Mouse (Mus musculus): ENCODE data around the gene Sptlc3. TPM values are rescaled to one million over a fixed set of nuclear protein-coding genes. Genes with fewer than 3 reads are reported as not detected.

Gene Sptlc3
- total RNA-seq, 2 experiments from 2014 or later = 0.23 TPM; not detected in 1

DNA sequence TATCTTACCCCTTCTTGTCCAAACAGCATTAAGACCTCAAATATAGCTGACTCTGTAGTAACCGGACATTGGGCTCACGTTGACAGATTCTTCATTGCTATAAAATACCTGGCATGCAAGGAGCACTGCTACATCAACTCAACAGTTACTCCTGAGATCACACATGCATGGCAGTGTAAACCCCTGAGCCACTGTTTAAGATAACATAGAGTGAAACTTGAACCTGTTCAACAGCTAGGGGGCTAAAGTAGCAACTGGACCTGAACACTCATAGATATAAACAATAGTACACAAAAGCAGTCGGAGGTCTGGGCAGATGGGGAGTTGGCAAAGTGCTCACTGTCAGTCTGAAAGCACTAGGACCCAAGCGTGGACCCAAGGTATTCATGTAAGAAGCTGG is 140.8 kb downstream of the Sptlc3 start:
- no peak for DNase-seq (ENCODE audit: low spot score in 2 of 2)

- no peak for DNase-seq (ENCODE audit: low spot score in 2 of 2)
These were observed 144.1 kb downstream of the Sptlc3 start for GRCm38 (mm10) chr2:139637861-139638260.

GRCm38 (mm10) chr2:139641757-139642385 is 148.2 kb downstream of the Sptlc3 start:
- no peak for DNase-seq (ENCODE audit: low spot score in 2 of 2)

- DNase-seq (ENCODE audit: low spot score in 2 of 2) = peak; percentile 26 to 36
These were observed 155.8 kb downstream of the Sptlc3 start for GRCm38 (mm10) chr2:139649518-139649917.

DNA sequence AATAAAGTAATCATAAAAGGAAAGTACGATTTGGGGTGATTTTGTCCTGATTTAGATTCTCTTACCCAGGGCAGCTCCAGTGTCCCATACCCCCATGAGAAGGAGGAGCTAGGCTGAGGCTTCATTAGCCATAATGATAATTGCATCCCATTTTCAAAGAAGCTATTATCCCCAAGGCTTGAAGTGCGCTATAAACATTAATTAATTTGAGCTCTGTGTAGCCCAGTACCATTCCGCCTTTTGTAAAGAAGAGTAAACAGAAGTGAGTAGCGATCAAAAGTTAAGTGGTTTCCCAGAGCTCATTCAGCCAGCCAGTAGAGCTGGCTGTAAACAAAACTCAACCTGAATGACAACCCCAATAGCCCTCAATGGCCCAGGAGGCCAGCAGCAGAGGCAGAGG is 163.0 kb downstream of the Sptlc3 start:
- no peak for DNase-seq (ENCODE audit: low spot score in 2 of 2)

DNA sequence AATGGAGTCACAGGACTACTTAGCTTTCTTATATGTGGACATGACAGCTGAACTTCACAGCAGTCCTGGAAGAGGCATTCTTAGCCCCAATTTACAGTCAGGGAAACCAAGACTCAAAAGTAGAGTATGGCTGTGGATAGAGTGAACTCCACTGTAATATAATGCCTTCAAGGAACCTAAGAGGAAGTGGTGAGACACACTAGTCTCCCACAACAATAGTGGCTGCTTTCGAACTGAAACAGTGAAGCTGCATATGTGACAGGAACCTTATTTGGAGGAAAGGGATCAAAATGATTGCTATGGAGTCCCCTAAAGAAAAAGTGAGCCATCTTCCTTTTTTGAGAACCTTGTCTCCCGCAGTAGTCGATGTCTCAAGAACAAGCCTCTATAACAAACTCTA is 178.1 kb downstream of the Sptlc3 start:
- DNase-seq (ENCODE audit: low spot score in 2 of 2) = no peak

DNA sequence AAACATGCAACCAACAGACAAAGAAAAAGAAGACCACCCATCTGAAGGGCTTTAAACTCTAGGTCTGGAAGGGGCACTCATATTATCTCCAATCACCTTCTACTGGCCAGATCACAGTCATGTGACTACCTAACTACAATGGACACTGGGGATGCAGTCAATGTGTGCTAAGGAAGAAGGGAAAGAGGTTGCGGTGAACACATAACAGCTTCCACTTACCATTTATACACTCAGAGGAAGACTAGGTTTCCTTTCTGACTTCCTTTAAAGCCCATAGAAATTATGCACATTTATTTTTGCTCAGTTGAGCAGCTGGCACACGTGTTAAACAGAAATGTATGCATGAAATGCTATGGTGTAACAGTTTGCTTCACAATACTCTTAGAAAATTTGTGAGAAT is 178.7 kb downstream of the Sptlc3 start:
- no peak for DNase-seq (ENCODE audit: low spot score in 2 of 2)

DNA sequence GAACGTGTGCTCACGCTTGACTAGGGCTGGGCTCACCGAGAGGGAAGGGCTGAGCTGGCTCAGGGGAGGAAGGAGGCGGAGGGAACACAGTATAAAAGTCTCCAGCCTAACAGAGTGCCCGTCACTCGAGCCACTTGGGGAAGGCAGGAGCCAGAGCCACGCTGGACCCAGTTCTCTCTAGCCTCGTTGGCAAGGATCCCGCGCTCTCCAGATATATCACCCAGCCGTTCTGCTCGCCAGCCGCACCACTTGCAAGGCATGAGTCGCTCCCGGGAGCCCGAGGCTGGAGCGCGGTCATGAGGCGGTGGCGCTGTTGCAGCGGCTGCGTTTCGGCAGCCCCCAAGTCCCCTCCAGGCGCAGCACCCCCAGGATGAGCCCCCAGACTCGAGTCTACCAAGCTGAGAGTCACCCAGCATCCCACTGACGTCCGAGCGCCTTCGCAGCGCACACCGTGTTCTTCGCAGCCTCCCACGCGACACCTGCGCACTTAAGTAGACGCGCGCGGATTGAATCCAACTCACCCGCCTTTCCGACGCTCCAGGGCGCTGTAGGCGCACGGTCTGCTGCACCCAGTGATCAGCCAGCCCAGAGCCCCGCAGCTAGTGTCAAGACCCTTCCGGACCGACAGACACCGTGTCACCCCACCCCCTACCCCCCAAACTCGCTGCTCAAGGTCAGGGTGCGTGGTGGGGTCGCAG is 183.5 kb downstream of the Sptlc3 start:
- peak; percentile 59 to 61 for DNase-seq (ENCODE audit: low spot score in 2 of 2)

DNA sequence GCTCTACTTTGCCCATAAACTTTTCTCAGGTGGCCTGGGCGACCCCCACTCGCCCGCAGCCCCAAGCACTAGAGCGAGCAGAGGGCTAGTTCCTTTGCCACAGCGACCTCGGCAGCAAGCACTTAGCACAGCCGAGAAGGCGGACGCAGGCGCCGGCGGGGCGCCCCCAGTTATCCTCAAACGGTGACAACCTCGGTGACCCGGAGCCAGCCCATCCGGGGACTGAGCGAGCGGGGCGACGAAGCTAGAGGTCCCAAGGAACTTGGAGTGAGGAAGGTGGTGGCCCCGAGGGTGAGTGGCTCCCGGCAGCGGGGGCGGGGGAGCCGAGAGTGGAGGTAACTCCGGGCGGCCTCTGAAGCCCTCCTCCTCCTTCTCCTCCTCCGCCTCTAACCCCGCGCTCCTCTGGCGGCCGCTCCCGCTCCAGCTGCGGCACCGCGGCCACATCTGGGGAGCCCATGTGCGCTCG is 184.1 kb downstream of the Sptlc3 start, which contains the start of gene Ism1:
TSS of gene Ism1 (plus strand) at position 370 of the 466 bp plus-strand sequence.
- DNase-seq (ENCODE audit: low spot score in 2 of 2) = peak; percentile 12 to 26

- DNase-seq (ENCODE audit: low spot score in 2 of 2) = peak; percentile 36 to 52
These were observed 184.8 kb downstream of the Sptlc3 start for GRCm38 (mm10) chr2:139678275-139679140.

- no peak for DNase-seq (ENCODE audit: low spot score in 2 of 2)
These were observed 188.8 kb downstream of the Sptlc3 start for GRCm38 (mm10) chr2:139682540-139682939.

Other genes with a start within 250 kb of the Sptlc3 start
- 1 to 10 TPM; 7.0 to 7.7 TPM for gene Ism1, start 184.3 kb downstream of the Sptlc3 start, total RNA-seq (2021)